7 mouse cellular contexts compared by ENCODE assay signal in the genomic region with DNA sequence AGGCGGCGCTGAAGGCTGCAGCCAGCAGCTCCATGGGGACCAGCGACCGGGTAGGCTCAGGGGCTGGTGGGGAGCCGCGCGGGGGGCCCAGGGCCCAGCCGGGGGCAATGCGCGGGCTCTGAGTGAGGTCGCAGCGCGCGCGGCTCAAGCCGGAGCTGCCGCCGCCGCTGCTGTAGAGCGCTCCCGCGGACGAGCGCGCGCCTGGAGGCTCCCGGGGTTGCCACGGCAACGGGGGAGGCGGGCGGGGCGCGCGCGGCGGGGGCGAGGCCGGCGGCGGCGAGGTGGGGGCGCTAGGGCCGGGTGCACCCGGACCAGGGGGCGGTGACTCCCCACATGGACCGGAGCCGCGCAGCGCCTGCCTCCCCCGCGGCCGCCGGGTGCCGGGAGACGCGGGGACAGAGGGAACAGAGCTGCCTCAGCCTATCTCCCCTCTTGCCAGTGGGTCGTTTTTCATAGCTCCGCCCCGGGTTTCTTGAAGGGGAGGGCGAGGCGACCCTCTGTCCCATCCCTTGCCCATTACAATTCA. TPM values are rescaled to one million over a fixed set of nuclear protein-coding genes. Genes with fewer than 3 reads are reported as not detected.
DNase-seq lines count a peak whose midpoint lies in the region; ATAC-seq and TF ChIP-seq lines count a peak whose summit lies in the region.

No protein-coding gene starts in this region.

- no peak for TF ChIP-seq POLR2A in ES-Bruce4 (IDR thresholded peaks at IDR 0.05; ENCODE audit: insufficient read depth, low read length)

- TF ChIP-seq EP300 in ES-Bruce4 (IDR thresholded peaks at IDR 0.05; ENCODE audit: insufficient read depth, low read depth, low read length), result no peak

- intact Hi-C loops in heart, postnatal 10 days (cut with DNase I), result no loop called here

- peak; percentile 25 for DNase-seq in CD4-positive helper T cell, adult 2 months (ENCODE audit: low read depth, low spot score)
- peak; percentile 61 for DNase-seq in embryo, embryonic 10 days (ENCODE audit: low spot score)
- DNase-seq in heart, postnatal 10 days, result peak; percentile 36 to 41
- DNase-seq in layer of hippocampus, postnatal 36 days, result peak; percentile 56 to 61

- H3K4me2 ChIP-seq in midbrain, embryonic 13.5 days (replicated peaks), result peak overlapping the region; percentile 98
- H3K4me2 ChIP-seq in stomach, embryonic 14.5 days (replicated peaks; ENCODE audit: low read depth, low read length), result peak overlapping the region; percentile 99

- H3K9ac ChIP-seq in ES-Bruce4 (ENCODE audit: low read depth, poor library complexity, severe bottlenecking), result peak overlapping the region; percentile 82
- peak overlapping the region; percentile 80 for H3K9ac ChIP-seq in midbrain, embryonic 13.5 days (replicated peaks)
- H3K9ac ChIP-seq in stomach, embryonic 14.5 days (replicated peaks; ENCODE audit: low read depth, low read length), result peak overlapping the region; percentile 43; the same call in 1 of the 2 replicates

- under 1% methylated on average over 51 of the region's 61 CpGs for WGBS in midbrain, embryonic 13.5 days
- WGBS in stomach, embryonic 14.5 days, result under 1% methylated on average over 40 of the region's 61 CpGs

- peak; percentile 90 for ATAC-seq in midbrain, embryonic 13.5 days
- peak; percentile 82 for ATAC-seq in stomach, embryonic 14.5 days (ENCODE audit: insufficient number of reproducible peaks, insufficient read depth, low FRiP score, low read depth)

- no peak overlapping the region for H3K27ac ChIP-seq in ES-Bruce4 (ENCODE audit: insufficient read depth, low read length)
- H3K27ac ChIP-seq in midbrain, embryonic 13.5 days, result no peak overlapping the region
- H3K27ac ChIP-seq in stomach, embryonic 14.5 days (ENCODE audit: low read length), result no peak overlapping the region

- peak overlapping the region; percentile 79 for H3K4me3 ChIP-seq in ES-Bruce4 (ENCODE audit: low read depth, low read length)
- H3K4me3 ChIP-seq in midbrain, embryonic 13.5 days (replicated peaks), result peak overlapping the region; percentile 75
- H3K4me3 ChIP-seq in stomach, embryonic 14.5 days (ENCODE audit: low read depth, low read length), result peak overlapping the region; percentile 69

- no peaks in the 10 kb centered on the region for H3K9me3 ChIP-seq in ES-Bruce4 (replicated peaks; ENCODE audit: control insufficient read depth, insufficient read depth, low read length, poor library complexity, severe bottlenecking)
- no peaks in the 10 kb centered on the region for H3K9me3 ChIP-seq in midbrain, embryonic 13.5 days
- no peaks in the 10 kb centered on the region for H3K9me3 ChIP-seq in stomach, embryonic 14.5 days (ENCODE audit: control insufficient read depth, low read depth, low read length)

- H3K4me1 ChIP-seq in ES-Bruce4 (ENCODE audit: control insufficient read depth, insufficient read depth, low read length), result no peaks in the 10 kb centered on the region
- H3K4me1 ChIP-seq in midbrain, embryonic 13.5 days (replicated peaks), result peaks cover 13% of the 10 kb centered on the region
- H3K4me1 ChIP-seq in stomach, embryonic 14.5 days (ENCODE audit: control insufficient read depth, insufficient read depth, low read length), result peaks cover 9% of the 10 kb centered on the region

- H3K27me3 ChIP-seq in ES-Bruce4 (ENCODE audit: control insufficient read depth, insufficient read depth, low read length, poor library complexity, severe bottlenecking), result peaks cover 27% of the 10 kb centered on the region
- H3K27me3 ChIP-seq in midbrain, embryonic 13.5 days, result peaks cover 39% of the 10 kb centered on the region
- peaks cover 11% of the 10 kb centered on the region; the same call in 1 of the 2 replicates for H3K27me3 ChIP-seq in stomach, embryonic 14.5 days (ENCODE audit: control insufficient read depth, insufficient read depth, low read length)

- no peaks in the 10 kb centered on the region for H3K36me3 ChIP-seq in ES-Bruce4 (ENCODE audit: control insufficient read depth, insufficient read depth, low read length, poor library complexity, severe bottlenecking)
- H3K36me3 ChIP-seq in midbrain, embryonic 13.5 days, result no peaks in the 10 kb centered on the region
- H3K36me3 ChIP-seq in stomach, embryonic 14.5 days (ENCODE audit: control insufficient read depth, insufficient read depth, low read length), result no peaks in the 10 kb centered on the region

- no peak for TF ChIP-seq CTCF in ES-Bruce4 (IDR thresholded peaks at IDR 0.05; ENCODE audit: low read depth, low read length)

RNA-seq across cellular contexts. Expression of a gene that starts 0.5 kb away (rescaled TPM):
- polyA plus RNA-seq in ES-Bruce4 (2011; ENCODE audit: insufficient read depth, insufficient read length, low read depth, missing spikeins), result not detected in 2 replicates
- not detected for total RNA-seq in heart, postnatal 10 days (2021)
- under 1 TPM; 0.30 to 0.33 TPM for total RNA-seq in layer of hippocampus, postnatal 36 days (2021)
- polyA plus RNA-seq in midbrain, embryonic 13.5 days (2015; fragmentation: Nextera tagmentation; extraction: Ambion mirVana), result not detected in 2 replicates
- polyA plus RNA-seq in stomach, embryonic 14.5 days (2014; fragmentation: Nextera tagmentation; extraction: Ambion mirVana), result 2.3 and 2.8 TPM in 2 replicates

RNA-seq across cellular contexts. Expression of a gene that starts 40.2 kb away (rescaled TPM):
- not detected in 2 replicates for polyA plus RNA-seq in ES-Bruce4 (2011; ENCODE audit: insufficient read depth, insufficient read length, low read depth, missing spikeins)
- total RNA-seq in heart, postnatal 10 days (2021), result not detected
- total RNA-seq in layer of hippocampus, postnatal 36 days (2021), result not detected
- polyA plus RNA-seq in midbrain, embryonic 13.5 days (2015; fragmentation: Nextera tagmentation; extraction: Ambion mirVana), result not detected in 2 replicates
- polyA plus RNA-seq in stomach, embryonic 14.5 days (2014; fragmentation: Nextera tagmentation; extraction: Ambion mirVana), result 0.59 TPM in 1 of 2 replicates, not detected in the other
